Mouse (Mus musculus) liver, postnatal 0 days (tissue): ENCODE measurements at regions not wholly inside any gene's neighbourhood (a gene's known extent, or its start where the extent isn't known, plus 50 kb on each side); places are given as distances from the start of the nearest gene placed in this dataset.

ENCODE experiments used
- CTCF ChIP-seq: sonication (generic); IDR thresholded peaks from 2 replicates; pipeline ENCODE4 v1.5.1; 2016; ENCODE audit warnings: antibody characterized with exemption, low read depth
- EP300 ChIP-seq: IDR thresholded peaks from 2 replicates; pipeline ENCODE4 v1.6.1; 2016; ENCODE audit warnings: antibody characterized with exemption, low read depth, mild to moderate bottlenecking

- TF ChIP-seq CTCF, result no peak
- TF ChIP-seq EP300, result no peak
These were observed 306.8 kb upstream of the Zfp637 start for GRCm38 (mm10) chr6:117534149-117534548.
